In genomic region chr13:88610610-88611009, GRCm38 (mm10) we compare ENCODE assay signal across 30 mouse cellular contexts.
DNase-seq lines count a peak whose midpoint lies in the region; ATAC-seq and TF ChIP-seq lines count a peak whose summit lies in the region.
"Had no signal": no experiment of that assay in that cellular context is flagged by ENCODE, and none has a peak within 500 bp of the region (broad histone marks: within the 10 kb centered on the region; RNA-seq: fewer than 3 reads in every experiment).

No protein-coding gene starts in this region.

- intact Hi-C loops in left cerebral cortex, postnatal 10 days (cut with DNase I) = no loop called here
- intact Hi-C loops in left cerebral cortex, postnatal 25 days (cut with DNase I) = no loop called here

- WGBS in thymus, adult 2 months = 86% methylated on average over 2 of the region's 2 CpGs

- H3K4me3 ChIP-seq in thymus, adult 2 months (ENCODE audit: control insufficient read depth, insufficient read depth, low read length) = no peak overlapping the region
- H3K4me3 ChIP-seq: embryonic facial prominence, embryonic 13.5 days; forebrain, embryonic 10.5 days; forebrain, embryonic 15.5 days; gastrocnemius, adult 2 months; hindbrain, embryonic 12.5 days; intestine, embryonic 15.5 days; limb, embryonic 12.5 days; lung, embryonic 15.5 days; midbrain, embryonic 10.5 days; midbrain, embryonic 15.5 days; neural tube, embryonic 15.5 days had no signal

- H3K4me1 ChIP-seq in thymus, adult 2 months (replicated peaks; ENCODE audit: control insufficient read depth, insufficient read depth, low read length) = no peaks in the 10 kb centered on the region
- H3K4me1 ChIP-seq: embryonic facial prominence, embryonic 13.5 days; forebrain, embryonic 10.5 days; forebrain, embryonic 15.5 days; hindbrain, embryonic 12.5 days; intestine, embryonic 15.5 days; limb, embryonic 12.5 days; lung, embryonic 15.5 days; midbrain, embryonic 10.5 days; midbrain, embryonic 15.5 days; neural tube, embryonic 15.5 days had no signal

- no peaks in the 10 kb centered on the region for H3K36me3 ChIP-seq in thymus, adult 2 months (ENCODE audit: control insufficient read depth, insufficient read depth, low read length)
- H3K36me3 ChIP-seq: embryonic facial prominence, embryonic 13.5 days; forebrain, embryonic 10.5 days; forebrain, embryonic 15.5 days; hindbrain, embryonic 12.5 days; intestine, embryonic 15.5 days; limb, embryonic 12.5 days; lung, embryonic 15.5 days; midbrain, embryonic 10.5 days; midbrain, embryonic 15.5 days; neural tube, embryonic 15.5 days had no signal

- ATAC-seq in frontal cortex, adult (ENCODE audit: low TSS enrichment) = peak; percentile 100
- ATAC-seq: forebrain, embryonic 15.5 days; hindbrain, postnatal 0 days; intestine, embryonic 15.5 days; midbrain, embryonic 15.5 days had no signal

- no peak overlapping the region for H3K27ac ChIP-seq in thymus, adult 2 months (ENCODE audit: control insufficient read depth, insufficient read depth, low read length)
- H3K27ac ChIP-seq: embryonic facial prominence, embryonic 13.5 days; forebrain, embryonic 10.5 days; forebrain, embryonic 15.5 days; gastrocnemius, adult 2 months; hindbrain, embryonic 12.5 days; hindbrain, postnatal 0 days; intestine, embryonic 15.5 days; limb, embryonic 12.5 days; lung, embryonic 15.5 days; midbrain, embryonic 10.5 days; midbrain, embryonic 15.5 days; neural tube, embryonic 15.5 days; stomach, postnatal 0 days had no signal

- no peak for TF ChIP-seq POLR2A in thymus, adult 2 months (IDR thresholded peaks at IDR 0.05; ENCODE audit: control insufficient read depth, extremely low read depth, insufficient read depth, low read length, poor library complexity)

- no peaks in the 10 kb centered on the region for H3K27me3 ChIP-seq in thymus, adult 2 months (ENCODE audit: control insufficient read depth, insufficient read depth, low read length)
- H3K27me3 ChIP-seq: embryonic facial prominence, embryonic 13.5 days; forebrain, embryonic 15.5 days; hindbrain, embryonic 12.5 days; intestine, embryonic 15.5 days; limb, embryonic 12.5 days; lung, embryonic 15.5 days; midbrain, embryonic 15.5 days; neural tube, embryonic 15.5 days had no signal

- no peak for TF ChIP-seq CTCF in thymus, adult 2 months (IDR thresholded peaks at IDR 0.05; ENCODE audit: borderline replicate concordance, control insufficient read depth, extremely low read depth, insufficient read depth, low read length, poor library complexity)

- no peak for DNase-seq in frontal cortex, postnatal 14 days (ENCODE audit: low spot score in 2 of 2)
- peak; percentile 9 to 22 for DNase-seq in left cerebral cortex, adult 18-20 months (ENCODE audit: low spot score in 2 of 2)
- no peak for DNase-seq in left cerebral cortex, postnatal 10 days (ENCODE audit: extremely low spot score in 1 of 2, low spot score in 2 of 2)
- DNase-seq in 416B (ENCODE audit: low read depth) = peak; percentile 8
- DNase-seq in left cerebral cortex, postnatal 25 days (ENCODE audit: low spot score in 2 of 2) = peak; percentile 3 to 83
- no peak for DNase-seq in thymus, adult 2 months
- DNase-seq in embryo, embryonic 10.5 days (ENCODE audit: low spot score) = no peak
- DNase-seq: adrenal gland, postnatal 14 days; cerebellum, adult 11-12 months; cerebellum, adult 9-11 months; gastrocnemius, adult 2 months; gastrocnemius, postnatal 36 days; heart, adult 18-20 months; heart, postnatal 36 days; kidney, adult 9 months; kidney, postnatal 10 days; retina, postnatal 1 day had no signal

Comparison
In these comparisons a context has a peak if more than half of its experiments do, and no peak if none do; other contexts are left out.
1. DNase-seq: peak in left cerebral cortex, adult 18-20 months (2 of 2), 416B (single experiment) and left cerebral cortex, postnatal 25 days (2 of 2); none in frontal cortex, postnatal 14 days (0 of 2), left cerebral cortex, postnatal 10 days (0 of 2), thymus, adult 2 months (single experiment) and embryo, embryonic 10.5 days (single experiment).